Mouse (Mus musculus) v-Abl transformed pro-B cells (cell line): ENCODE results near the gene Tarm1.

Experiments
- in situ Hi-C, 2 experiments: fragments of 400-800 bp; cut with MboI; formaldehyde crosslinking; loops; one replicate each; pipeline ENCODE4 v1.15.1; 2025; ENCODE audit not compliant: unreplicated experiment in 2 of 2

Gene Tarm1

GRCm38 (mm10) chr7:3502439-3502838 lies at the start of gene Tarm1:
TSS of gene Tarm1 (minus strand) at chr7:3502624.
- in situ Hi-C loops = no loop called here

GRCm38 (mm10) chr7:3505913-3506312 lies 3.5 kb upstream of the Tarm1 start:
- in situ Hi-C loops = no loop called here

- in situ Hi-C loops = no loop called here
Measured at GRCm38 (mm10) chr7:3500406-3500805, 2.0 kb downstream of the Tarm1 start.

- in situ Hi-C loops = no loop called here
Measured at GRCm38 (mm10) chr7:3481948-3482608, 20.3 kb downstream of the Tarm1 start.

- in situ Hi-C loops = no loop called here
Measured at GRCm38 (mm10) chr7:3476728-3477127, 25.7 kb downstream of the Tarm1 start.

- in situ Hi-C loops = no loop called here
Measured at GRCm38 (mm10) chr7:3474291-3475080, 27.9 kb downstream of the Tarm1 start.

GRCm38 (mm10) chr7:3472774-3473173 lies 29.6 kb downstream of the Tarm1 start:
- in situ Hi-C loops = no loop called here

GRCm38 (mm10) chr7:3468614-3469013 lies 33.8 kb downstream of the Tarm1 start:
- in situ Hi-C loops = no loop called here

- in situ Hi-C loops = no loop called here
Measured at GRCm38 (mm10) chr7:3463306-3463705, 39.1 kb downstream of the Tarm1 start.

GRCm38 (mm10) chr7:3460261-3460660 lies 42.2 kb downstream of the Tarm1 start:
- in situ Hi-C loops = no loop called here

GRCm38 (mm10) chr7:3457841-3458217 lies 44.6 kb downstream of the Tarm1 start:
- in situ Hi-C loops = no loop called here

- in situ Hi-C loops = no loop called here
Measured at GRCm38 (mm10) chr7:3457111-3457840, 45.1 kb downstream of the Tarm1 start.

- in situ Hi-C loops = no loop called here
Measured at GRCm38 (mm10) chr7:3453486-3454183, 48.8 kb downstream of the Tarm1 start.

GRCm38 (mm10) chr7:3452821-3453485 lies 49.5 kb downstream of the Tarm1 start:
- in situ Hi-C loops = no loop called here

- in situ Hi-C loops = no loop called here
Measured at GRCm38 (mm10) chr7:3451161-3451560, 51.3 kb downstream of the Tarm1 start.

- in situ Hi-C loops = no loop called here
Measured at GRCm38 (mm10) chr7:3450671-3451070, 51.8 kb downstream of the Tarm1 start.

- in situ Hi-C loops = loop anchor here (5.0 kb wide), 2 partner anchors 52 to 227 kb away; no protein-coding TSS in a partner anchor
Measured at GRCm38 (mm10) chr7:3448737-3449454, 53.5 kb downstream of the Tarm1 start.

GRCm38 (mm10) chr7:3447026-3447425 lies 55.4 kb downstream of the Tarm1 start:
- in situ Hi-C loops = loop anchor here (5.0 kb wide), 2 partner anchors 50 to 225 kb away; no protein-coding TSS in a partner anchor

- in situ Hi-C loops = loop anchor here (5.0 kb wide), 2 partner anchors 49 to 224 kb away; no protein-coding TSS in a partner anchor
Measured at GRCm38 (mm10) chr7:3446584-3446983, 55.8 kb downstream of the Tarm1 start.
